Mouse (Mus musculus): ENCODE results near the gene Cytip. TPM values are rescaled to one million over a fixed set of nuclear protein-coding genes. Genes with fewer than 3 reads are reported as not detected.

Cytip gene
- total and polyA plus RNA-seq, 2 experiments from 2014 or later = 0.49 TPM; not detected in 1

DNA sequence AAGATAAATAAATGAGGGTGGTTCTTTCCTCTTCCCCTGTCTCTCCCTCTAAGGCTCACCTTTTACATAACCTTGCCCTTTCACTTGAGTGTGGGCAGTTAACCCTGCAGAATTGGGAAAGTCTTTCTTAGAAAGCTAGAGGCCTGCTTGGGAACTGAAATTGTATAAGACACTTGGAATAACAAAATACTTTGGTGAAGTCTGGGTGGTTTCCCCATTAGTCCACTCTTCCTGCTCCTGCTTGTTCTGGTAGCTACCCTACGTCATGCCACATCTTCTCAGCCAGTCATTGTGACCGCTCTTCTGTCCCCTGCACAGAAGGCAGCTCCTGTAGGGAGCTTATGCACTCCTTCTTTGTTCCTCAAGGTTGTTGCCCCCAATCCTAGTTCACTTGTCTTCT, 26.2 kb downstream of the Cytip start:
- no peaks in the 10 kb centered on the region for H3K36me3 ChIP-seq (replicated peaks; ENCODE audit: control insufficient read depth, insufficient read depth, low read length)
- WGBS = 86% methylated on average over 2 of the region's 2 CpGs
- H3K9me3 ChIP-seq (replicated peaks; ENCODE audit: control insufficient read depth, low read length) = no peaks in the 10 kb centered on the region
- no peak overlapping the region for H3K4me2 ChIP-seq (ENCODE audit: low read depth, low read length)
- H3K4me3 ChIP-seq (ENCODE audit: low read depth, low read length) = no peak overlapping the region
- DNase-seq (ENCODE audit: low spot score) (no peak), ATAC-seq (ENCODE audit: insufficient read depth, low read depth) (no peak)
- TF ChIP-seq EP300 (IDR thresholded peaks at IDR 0.05; ENCODE audit: low read depth) = no peak
- TF ChIP-seq CTCF (IDR thresholded peaks at IDR 0.05; ENCODE audit: low read depth) = no peak
- no peaks in the 10 kb centered on the region for H3K4me1 ChIP-seq (ENCODE audit: control insufficient read depth, insufficient read depth)
- H3K27ac ChIP-seq (ENCODE audit: low read depth) = no peak overlapping the region
- H3K9ac ChIP-seq (replicated peaks; ENCODE audit: low read depth, low read length) = no peak overlapping the region
- H3K27me3 ChIP-seq (ENCODE audit: control insufficient read depth, insufficient read depth, low read length) = no peaks in the 10 kb centered on the region

DNA sequence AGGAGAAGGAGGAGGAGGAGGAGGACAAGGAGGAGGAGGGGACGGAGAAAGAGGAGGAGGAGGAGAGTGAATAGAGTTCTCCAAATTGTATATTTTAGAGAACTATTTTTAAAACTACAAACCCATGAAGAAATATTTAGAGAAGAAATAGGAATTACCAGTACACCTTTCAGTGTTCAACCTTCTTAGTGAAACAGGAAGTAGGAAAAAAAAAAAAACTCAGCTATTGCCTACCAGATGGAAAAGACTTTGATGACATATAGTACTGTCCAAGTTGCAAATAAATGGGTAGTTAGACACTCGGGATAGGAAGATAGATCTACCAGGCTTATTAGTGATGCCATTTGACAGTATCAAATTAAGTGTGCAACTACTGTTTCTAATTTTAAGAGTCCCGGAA, 27.7 kb downstream of the Cytip start:
- H3K4me2 ChIP-seq (ENCODE audit: low read depth, low read length) = no peak overlapping the region
- H3K36me3 ChIP-seq (replicated peaks; ENCODE audit: control insufficient read depth, insufficient read depth, low read length) = no peaks in the 10 kb centered on the region
- H3K27ac ChIP-seq (ENCODE audit: low read depth) = no peak overlapping the region
- DNase-seq (ENCODE audit: low spot score) (no peak), ATAC-seq (ENCODE audit: insufficient read depth, low read depth) (no peak)
- TF ChIP-seq CTCF (IDR thresholded peaks at IDR 0.05; ENCODE audit: low read depth) (no peak), EP300 (IDR thresholded peaks at IDR 0.05; ENCODE audit: low read depth) (no peak)
- whole genome bisulfite sequencing = 76% methylated on average over 3 of the region's 3 CpGs
- H3K4me1 ChIP-seq (ENCODE audit: control insufficient read depth, insufficient read depth) = no peaks in the 10 kb centered on the region
- H3K9ac ChIP-seq (replicated peaks; ENCODE audit: low read depth, low read length) = no peak overlapping the region
- H3K9me3 ChIP-seq (replicated peaks; ENCODE audit: control insufficient read depth, low read length) = no peaks in the 10 kb centered on the region
- no peak overlapping the region for H3K4me3 ChIP-seq (ENCODE audit: low read depth, low read length)
- no peaks in the 10 kb centered on the region for H3K27me3 ChIP-seq (ENCODE audit: control insufficient read depth, insufficient read depth, low read length)

DNA sequence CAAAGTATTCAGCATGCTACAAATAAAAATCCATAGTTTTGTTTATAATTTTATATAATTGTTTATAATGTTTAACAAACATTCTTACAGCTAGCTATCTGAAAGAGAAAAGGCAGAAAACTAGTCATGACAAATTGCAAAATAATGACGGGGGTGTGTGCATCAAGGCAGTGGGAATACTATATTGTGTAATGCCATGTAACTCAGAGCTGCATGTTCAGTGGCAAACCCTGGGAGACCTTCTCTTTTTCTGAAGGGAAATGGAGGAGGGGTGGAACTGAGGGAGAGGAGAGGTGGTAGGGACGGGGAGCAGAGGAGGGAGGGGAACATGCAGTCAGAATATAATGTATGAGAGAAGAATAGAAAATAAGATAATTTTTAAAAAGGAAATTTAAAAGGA, 28.6 kb downstream of the Cytip start:
- 61% methylated on average over 2 of the region's 2 CpGs for WGBS
- no peaks in the 10 kb centered on the region for H3K9me3 ChIP-seq (replicated peaks; ENCODE audit: control insufficient read depth, low read length)

DNA sequence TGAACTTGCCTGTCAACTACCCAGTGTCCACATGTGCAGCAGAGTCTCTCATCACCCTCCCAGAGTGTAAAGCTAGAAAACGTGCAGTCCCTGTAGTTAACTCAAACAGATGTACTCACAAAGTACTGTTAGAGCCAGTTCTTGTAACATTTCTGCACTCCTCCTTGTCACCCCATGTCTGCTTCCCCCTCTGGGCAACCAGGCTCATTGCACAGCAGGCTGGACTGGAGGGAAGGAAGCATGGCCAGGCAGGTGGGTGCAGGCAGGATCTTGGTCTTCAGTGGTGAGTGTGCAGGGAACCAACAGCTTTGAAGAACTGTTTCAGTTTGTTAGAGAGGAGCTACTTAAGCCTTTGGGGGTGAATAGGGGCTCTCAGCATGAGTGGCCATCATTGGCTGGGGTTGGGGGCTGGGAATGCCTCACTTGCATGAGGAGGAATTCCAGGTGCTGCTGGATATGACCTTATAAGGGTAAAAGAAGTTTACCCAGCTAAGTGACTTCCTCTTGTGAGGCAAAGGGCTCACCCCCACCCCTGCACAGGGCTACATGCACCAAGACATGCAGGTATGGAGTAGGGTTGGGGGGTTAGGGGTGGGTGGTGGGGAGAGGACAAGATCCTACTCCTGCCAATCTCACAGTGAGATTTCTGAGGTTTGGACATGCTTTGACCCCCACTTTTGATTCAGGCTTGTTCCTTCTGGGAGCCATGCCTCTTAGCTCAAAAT, 31.7 kb downstream of the Cytip start:
- 53% methylated on average over 1 of the region's 1 CpGs for WGBS
- Histone ChIP-seq H3K36me3 (replicated peaks; ENCODE audit: control insufficient read depth, insufficient read depth, low read length) (no peaks in the 10 kb centered on the region), H3K4me1 (ENCODE audit: control insufficient read depth, insufficient read depth) (no peaks in the 10 kb centered on the region; the same call in 1 of the 2 replicates), H3K27ac (ENCODE audit: low read depth) (no peak overlapping the region), H3K9ac (replicated peaks; ENCODE audit: low read depth, low read length) (no peak overlapping the region), H3K4me2 (ENCODE audit: low read depth, low read length) (no peak overlapping the region), H3K9me3 (replicated peaks; ENCODE audit: control insufficient read depth, low read length) (no peaks in the 10 kb centered on the region), H3K27me3 (ENCODE audit: control insufficient read depth, insufficient read depth, low read length) (no peaks in the 10 kb centered on the region), H3K4me3 (ENCODE audit: low read depth, low read length) (no peak overlapping the region)
- ATAC-seq (ENCODE audit: insufficient read depth, low read depth) (no peak), DNase-seq (ENCODE audit: low spot score) (no peak)
- TF ChIP-seq EP300 (IDR thresholded peaks at IDR 0.05; ENCODE audit: low read depth) = no peak
- TF ChIP-seq CTCF (IDR thresholded peaks at IDR 0.05; ENCODE audit: low read depth) = no peak

More for the DNA sequence above, 28.6 kb downstream of the Cytip start:
- TF ChIP-seq CTCF (IDR thresholded peaks at IDR 0.05; ENCODE audit: low read depth) = no peak
- no peak for TF ChIP-seq EP300 (IDR thresholded peaks at IDR 0.05; ENCODE audit: low read depth)
- DNase-seq (ENCODE audit: low spot score) (no peak), ATAC-seq (ENCODE audit: insufficient read depth, low read depth) (no peak)
- Histone ChIP-seq H3K27ac (ENCODE audit: low read depth) (no peak overlapping the region), H3K9ac (replicated peaks; ENCODE audit: low read depth, low read length) (no peak overlapping the region), H3K27me3 (ENCODE audit: control insufficient read depth, insufficient read depth, low read length) (no peaks in the 10 kb centered on the region), H3K4me2 (ENCODE audit: low read depth, low read length) (no peak overlapping the region), H3K4me1 (ENCODE audit: control insufficient read depth, insufficient read depth) (no peaks in the 10 kb centered on the region), H3K4me3 (ENCODE audit: low read depth, low read length) (no peak overlapping the region), H3K36me3 (replicated peaks; ENCODE audit: control insufficient read depth, insufficient read depth, low read length) (no peaks in the 10 kb centered on the region)

GRCm38 (mm10) chr2:58161813-58162212, 33.5 kb downstream of the Cytip start:
- Histone ChIP-seq H3K9ac (replicated peaks; ENCODE audit: low read depth, low read length) (no peak overlapping the region), H3K9me3 (replicated peaks; ENCODE audit: control insufficient read depth, low read length) (no peaks in the 10 kb centered on the region), H3K4me3 (ENCODE audit: low read depth, low read length) (no peak overlapping the region), H3K4me2 (ENCODE audit: low read depth, low read length) (no peak overlapping the region), H3K36me3 (replicated peaks; ENCODE audit: control insufficient read depth, insufficient read depth, low read length) (no peaks in the 10 kb centered on the region), H3K27ac (ENCODE audit: low read depth) (no peak overlapping the region), H3K27me3 (ENCODE audit: control insufficient read depth, insufficient read depth, low read length) (no peaks in the 10 kb centered on the region), H3K4me1 (ENCODE audit: control insufficient read depth, insufficient read depth) (no peaks in the 10 kb centered on the region; the same call in 1 of the 2 replicates)
- TF ChIP-seq CTCF (IDR thresholded peaks at IDR 0.05; ENCODE audit: low read depth) = no peak
- no peak for TF ChIP-seq EP300 (IDR thresholded peaks at IDR 0.05; ENCODE audit: low read depth)
- WGBS = 76% methylated on average over 4 of the region's 4 CpGs
- no peak for DNase-seq (ENCODE audit: low spot score)
- ATAC-seq (ENCODE audit: insufficient read depth, low read depth) = no peak
